Mouse (Mus musculus) G1E (cell line): ENCODE results near the gene Lims1.

Experiments used
- CTCF ChIP-seq: IDR thresholded peaks from 2 replicates; pipeline ENCODE4 v1.5.1; 2012; ENCODE audit warnings: low read depth, low read length, inconsistent platforms, mixed read lengths
- GATA1 ChIP-seq: IDR thresholded peaks from 2 replicates; pipeline ENCODE4 v1.6.1; 2012; ENCODE audit warnings: borderline replicate concordance, low read length, inconsistent platforms, mixed read lengths

DNA sequence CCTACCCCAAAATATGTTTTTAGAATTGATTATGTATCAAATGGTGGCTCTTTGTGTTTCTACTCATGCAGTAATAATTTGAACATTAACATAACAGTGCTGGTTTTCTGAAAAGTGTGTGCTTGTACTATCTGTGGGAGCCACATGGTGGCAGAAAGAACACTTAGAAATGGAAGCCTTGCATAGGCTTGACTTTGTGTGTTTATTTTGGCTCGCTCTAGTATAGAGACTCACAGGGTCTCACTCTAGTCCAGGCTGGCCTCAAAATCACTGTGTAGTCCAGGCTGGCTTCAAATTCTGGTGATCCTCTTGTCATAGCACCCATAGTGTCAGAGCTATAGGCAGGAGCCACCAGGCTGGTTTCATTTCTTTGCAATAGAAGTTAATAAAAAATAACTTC is 39.5 kb downstream of the Lims1 start:
- TF ChIP-seq CTCF, result no peak
- TF ChIP-seq GATA1, result no peak
